Mouse (Mus musculus): ENCODE data around the gene Lgalsl.

- TF ChIP-seq POLR2A (IDR thresholded peaks at IDR 0.05; ENCODE audit: insufficient read depth, low read depth, low read length): no peak
- TF ChIP-seq CTCF (IDR thresholded peaks at IDR 0.05): no peak
- no peak for TF ChIP-seq EP300 (IDR thresholded peaks at IDR 0.05; ENCODE audit: insufficient read depth, low read depth, low read length)
These were observed 7.6 kb downstream of the Lgalsl start for GRCm38 (mm10) chr11:20823301-20823700.
